Mouse (Mus musculus): ENCODE data around the gene Dnaaf1.

Gene Dnaaf1

GRCm38 (mm10) chr8:119623061-119623460 lies 48.0 kb downstream of the Dnaaf1 start:
- DNase-seq (ENCODE audit: low spot score in 2 of 2), result no peak

GRCm38 (mm10) chr8:119623744-119624143 lies 48.7 kb downstream of the Dnaaf1 start:
- no peak for DNase-seq (ENCODE audit: low spot score in 2 of 2)

- DNase-seq (ENCODE audit: low spot score in 2 of 2), result no peak
These were observed 49.9 kb downstream of the Dnaaf1 start for GRCm38 (mm10) chr8:119624916-119625315.

- no peak for DNase-seq (ENCODE audit: low spot score in 2 of 2)
These were observed 50.8 kb downstream of the Dnaaf1 start for GRCm38 (mm10) chr8:119625788-119626187.

GRCm38 (mm10) chr8:119627199-119627598 lies 52.2 kb downstream of the Dnaaf1 start:
- no peak for DNase-seq (ENCODE audit: low spot score in 2 of 2)

- DNase-seq (ENCODE audit: low spot score in 2 of 2), result no peak
These were observed 52.8 kb downstream of the Dnaaf1 start for GRCm38 (mm10) chr8:119627613-119628359.

- DNase-seq (ENCODE audit: low spot score in 2 of 2), result no peak
These were observed 55.8 kb downstream of the Dnaaf1 start for GRCm38 (mm10) chr8:119630841-119631240.

GRCm38 (mm10) chr8:119632246-119632645 lies 57.2 kb downstream of the Dnaaf1 start:
- no peak for DNase-seq (ENCODE audit: low spot score in 2 of 2)

- DNase-seq (ENCODE audit: low spot score in 2 of 2), result no peak
These were observed 57.9 kb downstream of the Dnaaf1 start for GRCm38 (mm10) chr8:119632909-119633308.

GRCm38 (mm10) chr8:119634616-119635336 lies 59.7 kb downstream of the Dnaaf1 start:
- no peak for DNase-seq (ENCODE audit: low spot score in 2 of 2)

- no peak for DNase-seq (ENCODE audit: low spot score in 2 of 2)
These were observed 60.3 kb downstream of the Dnaaf1 start, which contains the start of gene Kcng4 for GRCm38 (mm10) chr8:119635378-119635777. Kcng4 (minus strand) TSS chr8:119635680.

GRCm38 (mm10) chr8:119635958-119636357 lies 60.9 kb downstream of the Dnaaf1 start:
- no peak for DNase-seq (ENCODE audit: low spot score in 2 of 2)

GRCm38 (mm10) chr8:119636766-119637165 lies 61.7 kb downstream of the Dnaaf1 start:
- no peak for DNase-seq (ENCODE audit: low spot score in 2 of 2)

GRCm38 (mm10) chr8:119637381-119637780 lies 62.3 kb downstream of the Dnaaf1 start:
- no peak for DNase-seq (ENCODE audit: low spot score in 2 of 2)

GRCm38 (mm10) chr8:119638261-119638660 lies 63.2 kb downstream of the Dnaaf1 start:
- DNase-seq (ENCODE audit: low spot score in 2 of 2), result no peak

GRCm38 (mm10) chr8:119639798-119640197 lies 64.8 kb downstream of the Dnaaf1 start:
- DNase-seq (ENCODE audit: low spot score in 2 of 2), result no peak

GRCm38 (mm10) chr8:119641058-119641457 lies 66.0 kb downstream of the Dnaaf1 start:
- DNase-seq (ENCODE audit: low spot score in 2 of 2), result no peak

GRCm38 (mm10) chr8:119642960-119643359 lies 67.9 kb downstream of the Dnaaf1 start:
- no peak for DNase-seq (ENCODE audit: low spot score in 2 of 2)

- DNase-seq (ENCODE audit: low spot score in 2 of 2), result no peak
These were observed 69.5 kb downstream of the Dnaaf1 start for GRCm38 (mm10) chr8:119644429-119644960.

- no peak for DNase-seq (ENCODE audit: low spot score in 2 of 2)
These were observed 70.1 kb downstream of the Dnaaf1 start for GRCm38 (mm10) chr8:119644981-119645597.

GRCm38 (mm10) chr8:119646197-119646596 lies 71.2 kb downstream of the Dnaaf1 start:
- no peak for DNase-seq (ENCODE audit: low spot score in 2 of 2)

- no peak for DNase-seq (ENCODE audit: low spot score in 2 of 2)
These were observed 71.8 kb downstream of the Dnaaf1 start for GRCm38 (mm10) chr8:119646846-119647245.

All from spleen, postnatal 36 days (tissue).